Mouse (Mus musculus) liver, embryonic 16.5 days (tissue): Measurements from ENCODE around the gene Mau2. TPM values are rescaled to one million over a fixed set of nuclear protein-coding genes. Genes with fewer than 3 reads are reported as not detected.
"Not testable (repeated sequence)": the region's sequence is repeated elsewhere in the genome, so short reads cannot be mapped to it uniquely, and the experiment has no call there.

ENCODE experiments used
- ATAC-seq: fragments of 200-750 bp; cut with Nextera tagmentation; 2 replicates; pipeline ENCODE4 v1.8.0; 2017; ENCODE audit warnings: low read depth, mild to moderate bottlenecking, moderate number of reproducible peaks, moderate library complexity
- H3K27ac ChIP-seq: fragments of 300-500 bp; sonication (generic); 2 replicates; pipeline ENCODE4 v1.5.1; 2014; ENCODE audit warnings: mild to moderate bottlenecking, low read length
- H3K27me3 ChIP-seq: fragments of 300-500 bp; sonication (generic); 2 replicates; pipeline ENCODE4 v1.6.1; 2014; ENCODE audit warnings: low read depth, low read length, mixed read lengths; ENCODE audit not compliant: control insufficient read depth, insufficient read depth
- H3K36me3 ChIP-seq: fragments of 300-500 bp; sonication (generic); 2 replicates; pipeline ENCODE4 v1.6.1; 2014; ENCODE audit warnings: mild to moderate bottlenecking; ENCODE audit not compliant: control insufficient read depth, insufficient read depth
- H3K4me1 ChIP-seq: fragments of 300-500 bp; sonication (generic); 2 replicates; pipeline ENCODE4 v1.6.1; 2014; ENCODE audit warnings: low read depth, low read length, mixed read lengths; ENCODE audit not compliant: control insufficient read depth
- H3K4me2 ChIP-seq: fragments of 300-500 bp; sonication (generic); 2 replicates; pipeline ENCODE4 v1.6.1; 2014; ENCODE audit warnings: low read depth, low read length, mixed read lengths
- H3K4me3 ChIP-seq: fragments of 300-500 bp; sonication (generic); 2 replicates; pipeline ENCODE4 v1.5.1; 2014; ENCODE audit warnings: low read depth, mild to moderate bottlenecking, low read length
- H3K9ac ChIP-seq: fragments of 300-500 bp; sonication (generic); 2 replicates; pipeline ENCODE4 v1.6.1; 2014; ENCODE audit warnings: low read depth, low read length
- H3K9me3 ChIP-seq: fragments of 300-500 bp; sonication (generic); replicated peaks from 2 replicates; pipeline ENCODE4 v1.6.1; 2016; ENCODE audit warnings: low read length; ENCODE audit not compliant: control insufficient read depth
- WGBS: fragments of 180-500 bp; shearing (Covaris S2); extraction: QIAGEN DNeasy Blood & Tissue Kit; methylation state at CpG from one replicate; pipeline ENCODE4 v1.1.7; 2014; ENCODE audit not compliant: insufficient replicate concordance; 5-methylcytosine and 5-hydroxymethylcytosine counted together
- polyA plus RNA-seq: library from polyadenylated mRNA; unstranded; fragments of >200 nt; fragmentation: Nextera tagmentation; extraction: Ambion mirVana; gene quantifications from 2 replicates; pipeline ENCODE4 v1.2.1, GENCODE M21; 2015

The Mau2 gene
- polyA plus RNA-seq, 1 experiment from 2014 or later, result 22.6 TPM

DNA sequence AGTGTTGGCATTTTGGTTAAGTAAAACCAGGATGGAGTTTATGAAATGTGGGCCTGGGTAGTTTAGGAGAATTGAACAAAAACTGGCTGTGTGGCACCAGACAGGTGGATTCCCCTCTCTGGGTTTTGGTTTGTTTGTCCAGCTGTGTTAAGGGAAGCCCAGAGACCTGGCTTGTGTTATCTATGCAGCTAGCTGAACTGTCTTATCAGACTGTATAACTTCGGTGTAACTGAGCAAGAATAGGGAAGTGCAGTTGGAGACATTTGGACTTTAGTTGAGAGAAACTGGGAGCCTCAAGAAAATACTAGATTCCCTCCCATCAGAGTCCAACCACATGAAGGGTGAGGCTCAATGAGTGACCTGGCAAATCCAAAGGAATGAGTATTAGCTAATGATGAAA, 31.1 kb upstream of the Mau2 start:
- no peaks in the 10 kb centered on the region for H3K27me3 ChIP-seq
- H3K4me2 ChIP-seq, result no peak overlapping the region
- no peak overlapping the region for H3K27ac ChIP-seq
- 6% methylated on average over 1 of the region's 1 CpGs for WGBS
- H3K9ac ChIP-seq, result no peak overlapping the region
- H3K4me3 ChIP-seq, result no peak overlapping the region
- ATAC-seq, result no peak
- H3K36me3 ChIP-seq, result peaks cover 4% of the 10 kb centered on the region; the same call in 1 of the 2 replicates
- H3K4me1 ChIP-seq, result peaks cover 13% of the 10 kb centered on the region
- H3K9me3 ChIP-seq, result no peaks in the 10 kb centered on the region

DNA sequence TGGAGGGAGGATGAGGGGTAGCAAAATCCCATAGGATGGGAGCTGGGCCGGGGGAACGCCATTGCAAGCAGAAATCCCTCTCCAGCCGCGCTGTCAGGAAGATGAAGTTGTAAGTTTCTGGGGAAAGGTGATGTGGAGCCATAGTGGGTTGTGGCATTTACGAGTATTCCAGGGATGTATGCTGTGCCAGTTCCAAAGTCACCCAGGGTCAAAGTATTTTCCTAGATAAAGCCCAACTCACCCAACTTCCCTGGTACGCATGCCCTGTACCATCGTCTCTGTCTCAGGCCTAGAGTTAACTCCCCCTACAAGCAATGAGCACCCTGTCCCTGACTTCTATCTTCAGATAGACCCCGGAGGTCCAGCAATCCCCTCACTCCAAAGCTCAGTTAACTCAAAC, 30.6 kb upstream of the Mau2 start:
- no peaks in the 10 kb centered on the region for H3K9me3 ChIP-seq
- no peak for ATAC-seq
- H3K27ac ChIP-seq, result no peak overlapping the region
- H3K27me3 ChIP-seq, result no peaks in the 10 kb centered on the region
- 54% methylated on average over 8 of the region's 8 CpGs for WGBS
- H3K36me3 ChIP-seq, result peaks cover 6% of the 10 kb centered on the region; the same call in 1 of the 2 replicates
- peak overlapping the region; percentile 40 for H3K4me3 ChIP-seq
- no peak overlapping the region for H3K9ac ChIP-seq
- peak overlapping the region; percentile 57 for H3K4me2 ChIP-seq
- H3K4me1 ChIP-seq, result peaks cover 13% of the 10 kb centered on the region

DNA sequence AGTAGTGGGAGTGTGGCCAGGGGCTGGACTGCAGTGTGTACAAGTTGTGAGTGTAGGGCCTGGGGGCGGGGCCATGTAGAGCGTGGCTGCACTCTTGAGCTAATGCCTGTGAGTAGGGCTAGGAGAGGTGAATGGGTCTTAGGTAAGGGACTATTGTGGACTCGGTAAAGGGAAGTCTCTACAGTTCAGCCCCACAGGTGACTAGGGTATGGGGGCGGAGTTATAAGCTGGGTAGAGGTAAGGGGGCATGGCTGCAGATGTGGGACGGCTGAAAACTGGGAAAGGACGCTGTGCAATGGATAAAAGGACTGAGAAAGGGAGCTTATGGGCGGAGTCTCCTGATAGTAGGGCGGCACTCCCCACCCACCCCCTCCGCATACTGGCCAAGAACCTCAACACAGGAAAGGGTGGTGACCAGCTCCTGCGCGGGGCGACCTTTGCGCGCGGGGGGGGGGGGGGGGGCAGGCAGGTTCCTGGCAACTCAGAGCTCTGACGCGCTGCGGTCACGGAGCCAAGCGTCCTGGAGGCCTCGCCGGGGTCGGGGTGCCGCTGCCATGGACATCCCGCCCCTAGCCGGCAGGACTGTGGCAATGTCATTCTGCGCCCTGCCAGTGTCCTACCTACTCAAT, 30.0 kb upstream of the Mau2 start, which contains the start of gene Tm6sf2:
Gene Tm6sf2, plus strand, starts transcription at position 484 of the 629 bp plus-strand sequence.
- Histone ChIP-seq H3K27me3 (no peaks in the 10 kb centered on the region), H3K4me2 (peak within 1 kb of the TSS; percentile 57), H3K36me3 (peaks cover 7% of the 10 kb centered on the region; the same call in 1 of the 2 replicates), H3K27ac (peak within 1 kb of the TSS; percentile 12; the same call in 1 of the 2 replicates), H3K9me3 (no peaks in the 10 kb centered on the region), H3K9ac (no peak within 1 kb of the TSS), H3K4me1 (peaks cover 13% of the 10 kb centered on the region), H3K4me3 (peak within 1 kb of the TSS; percentile 40)
- WGBS, result 12% methylated on average over 24 of the region's 27 CpGs
- ATAC-seq, result peak; percentile 79

- H3K9ac ChIP-seq, result no peak overlapping the region
- no peak for ATAC-seq
Observed at GRCm38 (mm10) chr8:70071836-70072440, 29.4 kb upstream of the Mau2 start.

DNA sequence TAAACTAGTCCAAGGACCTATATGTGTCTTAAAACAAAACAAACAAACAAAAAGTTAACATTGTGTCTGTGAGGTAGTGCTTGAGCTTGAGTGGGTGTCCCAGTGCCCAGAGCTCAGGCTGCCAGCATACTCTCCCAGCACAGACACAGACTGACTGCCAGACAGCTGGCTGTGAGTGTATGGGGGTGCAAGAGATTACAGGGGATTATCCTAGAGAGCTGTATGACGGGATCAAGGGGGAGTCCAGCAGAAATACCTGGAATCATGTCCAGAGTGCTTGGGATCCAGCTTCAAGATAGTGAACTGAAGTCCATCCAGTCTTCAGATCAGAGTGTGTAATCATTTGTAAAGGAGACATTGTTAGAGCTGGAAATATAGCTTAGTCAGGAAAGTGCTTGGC, 15.2 kb upstream of the Mau2 start:
- H3K4me3 ChIP-seq, result no peak overlapping the region
- ATAC-seq, result no peak
- H3K27ac ChIP-seq, result no peak overlapping the region
- peaks cover 15% of the 10 kb centered on the region for H3K36me3 ChIP-seq
- H3K4me2 ChIP-seq, result no peak overlapping the region
- H3K27me3 ChIP-seq, result no peaks in the 10 kb centered on the region
- no peaks in the 10 kb centered on the region for H3K4me1 ChIP-seq
- 96% methylated on average over 1 of the region's 1 CpGs for WGBS
- H3K9ac ChIP-seq, result no peak overlapping the region
- H3K9me3 ChIP-seq, result no peaks in the 10 kb centered on the region

More at GRCm38 (mm10) chr8:70071836-70072440, 29.4 kb upstream of the Mau2 start:
- WGBS, result 73% methylated on average over 2 of the region's 2 CpGs
- peaks cover 13% of the 10 kb centered on the region for H3K4me1 ChIP-seq
- peak overlapping the region; percentile 12; the same call in 1 of the 2 replicates for H3K27ac ChIP-seq
- H3K4me3 ChIP-seq, result no peak overlapping the region
- no peak overlapping the region; the same call in 1 of the 2 replicates for H3K4me2 ChIP-seq
- no peaks in the 10 kb centered on the region for H3K27me3 ChIP-seq
- no peaks in the 10 kb centered on the region for H3K9me3 ChIP-seq
- peaks cover 7% of the 10 kb centered on the region; the same call in 1 of the 2 replicates for H3K36me3 ChIP-seq

GRCm38 (mm10) chr8:70050434-70050833, 7.9 kb upstream of the Mau2 start:
- not testable (repeated sequence) for H3K27ac ChIP-seq, H3K4me1 ChIP-seq
- peaks cover 15% of the 10 kb centered on the region for H3K36me3 ChIP-seq

GRCm38 (mm10) chr8:70049662-70050061, 7.1 kb upstream of the Mau2 start:
- Histone ChIP-seq H3K9ac (no peak overlapping the region), H3K36me3 (peaks cover 15% of the 10 kb centered on the region), H3K4me3 (no peak overlapping the region), H3K27ac (no peak overlapping the region), H3K4me2 (no peak overlapping the region), H3K9me3 (no peaks in the 10 kb centered on the region), H3K27me3 (no peaks in the 10 kb centered on the region), H3K4me1 (peaks cover 2% of the 10 kb centered on the region; the same call in 1 of the 2 replicates)
- ATAC-seq, result peak; percentile 47; the same call in 1 of the 2 replicates

More at GRCm38 (mm10) chr8:70050434-70050833, 7.9 kb upstream of the Mau2 start:
- not testable (repeated sequence) for H3K9ac ChIP-seq, H3K4me2 ChIP-seq, H3K4me3 ChIP-seq, H3K27me3 ChIP-seq, H3K9me3 ChIP-seq, ATAC-seq
- 76% methylated on average over 5 of the region's 5 CpGs for WGBS

- H3K4me2 ChIP-seq, result peak overlapping the region; percentile 93
- 78% methylated on average over 5 of the region's 5 CpGs for WGBS
- H3K4me3 ChIP-seq, result peak overlapping the region; percentile 97
- no peaks in the 10 kb centered on the region for H3K9me3 ChIP-seq
- peaks cover 40% of the 10 kb centered on the region for H3K4me1 ChIP-seq
- no peaks in the 10 kb centered on the region for H3K27me3 ChIP-seq
- H3K27ac ChIP-seq, result no peak overlapping the region
- peak overlapping the region; percentile 97 for H3K9ac ChIP-seq
- peaks cover 3% of the 10 kb centered on the region for H3K36me3 ChIP-seq
- no peak for ATAC-seq
Observed at GRCm38 (mm10) chr8:70043996-70044395, 1.5 kb upstream of the Mau2 start.
